Comparison of ENCODE assay signal across 21 mouse cellular contexts in genomic region chr3:51204441-51204840, GRCm38 (mm10). TPM values are rescaled to one million over a fixed set of nuclear protein-coding genes. Genes with fewer than 3 reads are reported as not detected.
DNase-seq lines count a peak whose midpoint lies in the region; ATAC-seq and TF ChIP-seq lines count a peak whose summit lies in the region.
"Had no signal": no experiment of that assay in that cellular context is flagged by ENCODE, and none has a peak within 500 bp of the region (broad histone marks: within the 10 kb centered on the region; RNA-seq: fewer than 3 reads in every experiment).

No protein-coding gene starts in this region.

- 0 out of 2 replicates have a peak overlapping the region, but pooled peaks have one; percentile 1 for H3K4me2 ChIP-seq in intestine, postnatal 0 days (replicated peaks; ENCODE audit: low read depth)
- no peak overlapping the region for H3K4me2 ChIP-seq in intestine, embryonic 16.5 days (ENCODE audit: low read depth, low read length)
- no peak overlapping the region for H3K4me2 ChIP-seq in lung, embryonic 14.5 days
- H3K4me2 ChIP-seq in forebrain, embryonic 15.5 days (replicated peaks), result no peak overlapping the region
- H3K4me2 ChIP-seq: heart, embryonic 12.5 days; hindbrain, embryonic 15.5 days; liver, embryonic 15.5 days; neural tube, embryonic 13.5 days had no signal

- no peak for TF ChIP-seq POLR2A in lung, adult 2 months (IDR thresholded peaks at IDR 0.05; ENCODE audit: borderline replicate concordance, extremely low read depth, low read depth, low read length)
- TF ChIP-seq POLR2A in ES-Bruce4 (IDR thresholded peaks at IDR 0.05; ENCODE audit: insufficient read depth, low read length), result no peak

- H3K27ac ChIP-seq in intestine, postnatal 0 days (ENCODE audit: low read depth, low read length), result no peak overlapping the region
- no peak overlapping the region for H3K27ac ChIP-seq in intestine, embryonic 16.5 days (ENCODE audit: low read length)
- no peak overlapping the region for H3K27ac ChIP-seq in lung, embryonic 14.5 days (ENCODE audit: low read depth)
- H3K27ac ChIP-seq in ES-Bruce4 (ENCODE audit: insufficient read depth, low read length), result no peak overlapping the region
- H3K27ac ChIP-seq in brown adipose tissue, adult 24 weeks (replicated peaks; ENCODE audit: low read depth, low read length), result peak overlapping the region; percentile 78
- no peak overlapping the region for H3K27ac ChIP-seq in forebrain, embryonic 15.5 days (replicated peaks)
- H3K27ac ChIP-seq: hindbrain, embryonic 15.5 days; liver, embryonic 15.5 days; midbrain, embryonic 10.5 days; neural tube, embryonic 13.5 days had no signal

- WGBS in intestine, postnatal 0 days, result 87% methylated on average over 5 of the region's 5 CpGs
- 88% methylated on average over 5 of the region's 5 CpGs for WGBS in intestine, embryonic 16.5 days
- WGBS in lung, embryonic 14.5 days, result 85% methylated on average over 5 of the region's 5 CpGs
- 89% methylated on average over 5 of the region's 5 CpGs for WGBS in lung, adult 2 months
- 88% methylated on average over 5 of the region's 5 CpGs for WGBS in forebrain, embryonic 15.5 days

- H3K4me3 ChIP-seq in intestine, postnatal 0 days (ENCODE audit: low read depth, low read length), result no peak overlapping the region
- H3K4me3 ChIP-seq in intestine, embryonic 16.5 days (ENCODE audit: low read length), result no peak overlapping the region
- H3K4me3 ChIP-seq in lung, embryonic 14.5 days (ENCODE audit: low read depth, low read length), result no peak overlapping the region
- H3K4me3 ChIP-seq in lung, adult 2 months (replicated peaks; ENCODE audit: extremely low read depth, low read depth, low read length), result no peak overlapping the region
- H3K4me3 ChIP-seq in ES-Bruce4 (ENCODE audit: low read depth, low read length), result no peak overlapping the region
- no peak overlapping the region for H3K4me3 ChIP-seq in brown adipose tissue, adult 24 weeks (ENCODE audit: insufficient read depth, low read depth, low read length)
- H3K4me3 ChIP-seq in forebrain, embryonic 15.5 days, result no peak overlapping the region
- H3K4me3 ChIP-seq: heart, embryonic 12.5 days; hindbrain, embryonic 15.5 days; liver, embryonic 15.5 days; midbrain, embryonic 10.5 days; neural tube, embryonic 13.5 days had no signal

- H3K9me3 ChIP-seq in intestine, postnatal 0 days (ENCODE audit: control insufficient read depth), result no peaks in the 10 kb centered on the region
- H3K9me3 ChIP-seq in intestine, embryonic 16.5 days (ENCODE audit: control insufficient read depth, low read length), result 0 out of 2 replicates have a peak, but pooled peaks cover 4% of the 10 kb centered on the region
- H3K9me3 ChIP-seq in lung, embryonic 14.5 days (ENCODE audit: low read depth, low read length), result no peaks in the 10 kb centered on the region
- H3K9me3 ChIP-seq in ES-Bruce4 (replicated peaks; ENCODE audit: control insufficient read depth, insufficient read depth, low read length, poor library complexity, severe bottlenecking), result no peaks in the 10 kb centered on the region
- no peaks in the 10 kb centered on the region for H3K9me3 ChIP-seq in forebrain, embryonic 15.5 days
- H3K9me3 ChIP-seq: hindbrain, embryonic 15.5 days; liver, embryonic 15.5 days; neural tube, embryonic 13.5 days had no signal

- ATAC-seq in intestine, postnatal 0 days, result no peak
- no peak for ATAC-seq in intestine, embryonic 16.5 days
- no peak for ATAC-seq in lung, embryonic 14.5 days (ENCODE audit: insufficient read depth)
- ATAC-seq in forebrain, embryonic 15.5 days (replicated peaks), result no peak

- TF ChIP-seq CTCF in intestine, postnatal 0 days (IDR thresholded peaks at IDR 0.05; ENCODE audit: low read depth), result peak; percentile 45
- peak; percentile 27 for TF ChIP-seq CTCF in lung, embryonic 14.5 days (IDR thresholded peaks at IDR 0.05; ENCODE audit: low read depth)
- no peak for TF ChIP-seq CTCF in lung, adult 2 months (IDR thresholded peaks at IDR 0.05; ENCODE audit: insufficient read depth, low read length)
- peak; percentile 32 for TF ChIP-seq CTCF in ES-Bruce4 (IDR thresholded peaks at IDR 0.05; ENCODE audit: low read depth, low read length)

- TF ChIP-seq EP300 in ES-Bruce4 (IDR thresholded peaks at IDR 0.05; ENCODE audit: insufficient read depth, low read depth, low read length), result no peak

- no peak overlapping the region for H3K9ac ChIP-seq in intestine, postnatal 0 days (ENCODE audit: low read depth, low read length)
- no peak overlapping the region for H3K9ac ChIP-seq in intestine, embryonic 16.5 days (ENCODE audit: low read depth, low read length)
- no peak overlapping the region for H3K9ac ChIP-seq in lung, embryonic 14.5 days
- H3K9ac ChIP-seq in ES-Bruce4 (ENCODE audit: low read depth, poor library complexity, severe bottlenecking), result no peak overlapping the region
- no peak overlapping the region for H3K9ac ChIP-seq in forebrain, embryonic 15.5 days (replicated peaks)
- H3K9ac ChIP-seq: heart, embryonic 12.5 days; hindbrain, embryonic 15.5 days; liver, embryonic 15.5 days; neural tube, embryonic 13.5 days had no signal

- H3K36me3 ChIP-seq in intestine, postnatal 0 days (ENCODE audit: control insufficient read depth, insufficient read depth), result no peaks in the 10 kb centered on the region
- H3K36me3 ChIP-seq in intestine, embryonic 16.5 days (ENCODE audit: control insufficient read depth, insufficient read depth, low read length), result no peaks in the 10 kb centered on the region
- H3K36me3 ChIP-seq in lung, embryonic 14.5 days (ENCODE audit: insufficient read depth), result no peaks in the 10 kb centered on the region
- H3K36me3 ChIP-seq in ES-Bruce4 (ENCODE audit: control insufficient read depth, insufficient read depth, low read length, poor library complexity, severe bottlenecking), result no peaks in the 10 kb centered on the region
- H3K36me3 ChIP-seq in forebrain, embryonic 15.5 days, result no peaks in the 10 kb centered on the region
- H3K36me3 ChIP-seq: heart, embryonic 12.5 days; hindbrain, embryonic 15.5 days; liver, embryonic 15.5 days; midbrain, embryonic 10.5 days; neural tube, embryonic 13.5 days had no signal

- H3K4me1 ChIP-seq in intestine, postnatal 0 days (replicated peaks; ENCODE audit: control insufficient read depth, insufficient read depth, low read length), result no peaks in the 10 kb centered on the region
- H3K4me1 ChIP-seq in intestine, embryonic 16.5 days (ENCODE audit: control insufficient read depth, insufficient read depth, low read length), result no peaks in the 10 kb centered on the region; the same call in 1 of the 2 replicates
- H3K4me1 ChIP-seq in lung, embryonic 14.5 days (ENCODE audit: insufficient read depth), result no peaks in the 10 kb centered on the region
- no peaks in the 10 kb centered on the region for H3K4me1 ChIP-seq in lung, adult 2 months (ENCODE audit: control insufficient read depth, insufficient read depth, low read length)
- H3K4me1 ChIP-seq in ES-Bruce4 (ENCODE audit: control insufficient read depth, insufficient read depth, low read length), result peaks cover 5% of the 10 kb centered on the region
- H3K4me1 ChIP-seq in brown adipose tissue, adult 24 weeks (ENCODE audit: control insufficient read depth, insufficient read depth, insufficient read length, low read length), result no peaks in the 10 kb centered on the region; the same call in 1 of the 2 replicates
- no peaks in the 10 kb centered on the region for H3K4me1 ChIP-seq in forebrain, embryonic 15.5 days
- H3K4me1 ChIP-seq: hindbrain, embryonic 15.5 days; liver, embryonic 15.5 days had no signal

- no peaks in the 10 kb centered on the region for H3K27me3 ChIP-seq in intestine, postnatal 0 days (replicated peaks; ENCODE audit: control insufficient read depth, insufficient read depth, low read length)
- no peaks in the 10 kb centered on the region for H3K27me3 ChIP-seq in intestine, embryonic 16.5 days (replicated peaks; ENCODE audit: control insufficient read depth, insufficient read depth, low read length)
- no peaks in the 10 kb centered on the region for H3K27me3 ChIP-seq in lung, embryonic 14.5 days (ENCODE audit: insufficient read depth, low read length)
- H3K27me3 ChIP-seq in ES-Bruce4 (ENCODE audit: control insufficient read depth, insufficient read depth, low read length, poor library complexity, severe bottlenecking), result no peaks in the 10 kb centered on the region
- H3K27me3 ChIP-seq in forebrain, embryonic 15.5 days, result no peaks in the 10 kb centered on the region
- H3K27me3 ChIP-seq: heart, embryonic 12.5 days; hindbrain, embryonic 15.5 days; liver, embryonic 15.5 days; neural tube, embryonic 13.5 days had no signal

- DNase-seq in lung, embryonic 14.5 days, result no peak
- DNase-seq in lung, adult 2 months, result no peak
- no peak for DNase-seq in urinary bladder, postnatal 4 days (ENCODE audit: low spot score in 2 of 2)
- DNase-seq: adrenal gland, postnatal 36 days; B cell, adult 2 months; gastrocnemius, postnatal 36 days; kidney, adult 18-20 months; layer of hippocampus, postnatal 36 days; left cerebral cortex, postnatal 4 days; lung, postnatal 36 days; right cerebral cortex, postnatal 14 days had no signal

RNA-seq across cellular contexts. Expression of gene Noct, which starts 19.8 kb away (rescaled TPM):
- polyA plus RNA-seq in intestine, postnatal 0 days (2015; fragmentation: Nextera tagmentation; extraction: Ambion mirVana), result 11.3 and 12.0 TPM in 2 replicates
- polyA plus RNA-seq in intestine, embryonic 16.5 days (2015; fragmentation: Nextera tagmentation; extraction: Ambion mirVana), result 4.9 TPM in 2 replicates
- polyA plus RNA-seq in lung, embryonic 14.5 days (2014; fragmentation: Nextera tagmentation; extraction: Ambion mirVana), result 7.6 and 8.9 TPM in 2 replicates
- polyA plus RNA-seq in lung, adult 2 months (2012; rRNA removed), result 8.2 and 9.9 TPM in 2 replicates
- 33.7 and 35.6 TPM in 2 replicates for polyA plus RNA-seq in ES-Bruce4 (2011; ENCODE audit: insufficient read depth, insufficient read length, low read depth, missing spikeins)
- 16.9 and 38.8 TPM in 2 replicates for polyA plus RNA-seq in brown adipose tissue, adult 24 weeks (2012; ENCODE audit: insufficient read depth, insufficient read length, missing spikeins)
- polyA plus RNA-seq in forebrain, embryonic 15.5 days (2015; fragmentation: Nextera tagmentation; extraction: Ambion mirVana), result 22.5 and 24.5 TPM in 2 replicates
